Mouse (Mus musculus) testis, adult 2 months (tissue): Measurements from ENCODE around the gene 2810004N23Rik.

Experiments
- CTCF ChIP-seq: fragments of 200-500 bp; IDR thresholded peaks from 2 replicates; pipeline ENCODE4 v1.5.1; 2012; ENCODE audit warnings: low read depth, mild to moderate bottlenecking, inconsistent platforms, low read length, moderate library complexity; ENCODE audit not compliant: control insufficient read depth, insufficient read depth, insufficient replicate concordance
- POLR2A ChIP-seq: fragments of 200-500 bp; IDR thresholded peaks from 2 replicates; pipeline ENCODE4 v1.6.1; 2012; ENCODE audit warnings: low read depth, mild to moderate bottlenecking, inconsistent platforms, low read length, moderate library complexity; ENCODE audit not compliant: control insufficient read depth

GRCm38 (mm10) chr8:124815870-124816269 lies 47.0 kb downstream of the 2810004N23Rik start:
- TF ChIP-seq CTCF (no peak), POLR2A (no peak)
